Mouse (Mus musculus): ENCODE measurements around the gene Hist1h1d.
A peak's percentile ranks its signal among the peaks of the same experiment; 100 is the strongest.

GRCm38 (mm10) chr13:23582219-23583056 lies 29.4 kb downstream of the Hist1h1d start:
- no peak for TF ChIP-seq CTCF (IDR thresholded peaks at IDR 0.05; ENCODE audit: low read depth, low read length)
- no peak for TF ChIP-seq GATA1 (IDR thresholded peaks at IDR 0.05; ENCODE audit: borderline replicate concordance, low read length)
- TF ChIP-seq TAL1 (conservative IDR thresholded peaks at IDR 0.05; ENCODE audit: low read depth, low read length): no peak
- peak; percentile 36; the same call in 1 of the 2 replicates for TF ChIP-seq POLR2AphosphoS5 (IDR thresholded peaks at IDR 0.05; ENCODE audit: insufficient replicate concordance, low read depth, low read length)
- TF ChIP-seq GATA2 (IDR thresholded peaks at IDR 0.05; ENCODE audit: borderline replicate concordance, low read depth, low read length): no peak

All from G1E (cell line).